Mouse (Mus musculus) layer of hippocampus, adult 9-11 months (tissue): ENCODE data around the gene Gtpbp3.

Source experiments
- DNase-seq: peaks from one replicate; pipeline ENCODE4 v3.0.0; 2022

Gene Gtpbp3

GRCm38 (mm10) chr8:71470146-71470912 lies 17.6 kb upstream of the Gtpbp3 start:
- peak; percentile 8 for DNase-seq

GRCm38 (mm10) chr8:71470913-71471255 lies 17.0 kb upstream of the Gtpbp3 start:
- no peak for DNase-seq

GRCm38 (mm10) chr8:71471861-71472260 lies 16.0 kb upstream of the Gtpbp3 start:
- DNase-seq, result no peak

GRCm38 (mm10) chr8:71472601-71473386 lies 15.1 kb upstream of the Gtpbp3 start:
- DNase-seq, result no peak

- DNase-seq, result no peak
Measured at GRCm38 (mm10) chr8:71474344-71474743, 13.6 kb upstream of the Gtpbp3 start.

GRCm38 (mm10) chr8:71474785-71475701 lies 12.9 kb upstream of the Gtpbp3 start:
- no peak for DNase-seq

GRCm38 (mm10) chr8:71475702-71476075 lies 12.2 kb upstream of the Gtpbp3 start:
- DNase-seq, result no peak

GRCm38 (mm10) chr8:71476099-71476940 lies 11.6 kb upstream of the Gtpbp3 start:
- peak; percentile 80 for DNase-seq

GRCm38 (mm10) chr8:71477196-71477845 lies 10.6 kb upstream of the Gtpbp3 start:
- DNase-seq, result no peak

GRCm38 (mm10) chr8:71478943-71479342 lies 9.0 kb upstream of the Gtpbp3 start:
- DNase-seq, result no peak

- DNase-seq, result no peak
Measured at GRCm38 (mm10) chr8:71483932-71484331, 4.0 kb upstream of the Gtpbp3 start.

- no peak for DNase-seq
Measured at GRCm38 (mm10) chr8:71484736-71485135, 3.2 kb upstream of the Gtpbp3 start.

GRCm38 (mm10) chr8:71485142-71486135 lies 2.5 kb upstream of the Gtpbp3 start, which contains the start of gene Ano8:
Gene Ano8, minus strand, starts transcription at chr8:71485963.
- DNase-seq, result peak; percentile 88

GRCm38 (mm10) chr8:71486136-71486529 lies 1.8 kb upstream of the Gtpbp3 start:
- no peak for DNase-seq

GRCm38 (mm10) chr8:71488454-71488853 lies 551 bp downstream of the Gtpbp3 start:
- DNase-seq, result peak; percentile 92

GRCm38 (mm10) chr8:71495039-71495438 lies 7.1 kb downstream of the Gtpbp3 start:
- DNase-seq, result peak; percentile 82

GRCm38 (mm10) chr8:71495811-71496210 lies 7.9 kb downstream of the Gtpbp3 start:
- DNase-seq, result no peak

GRCm38 (mm10) chr8:71496481-71496880 lies 8.6 kb downstream of the Gtpbp3 start:
- DNase-seq, result peak; percentile 52

GRCm38 (mm10) chr8:71497077-71497645 lies 9.3 kb downstream of the Gtpbp3 start:
- DNase-seq, result no peak
